Mouse (Mus musculus) bone marrow macrophage, adult 2 months (primary cell): Measurements from ENCODE around the gene Prom1.

ENCODE experiments used
- CTCF ChIP-seq: IDR thresholded peaks from 2 replicates; pipeline ENCODE4 v1.5.1; 2012; ENCODE audit warnings: low read depth, mild to moderate bottlenecking, low read length, moderate library complexity
- POLR2A ChIP-seq: IDR thresholded peaks from 2 replicates; pipeline ENCODE4 v1.6.1; 2012; ENCODE audit warnings: mild to moderate bottlenecking, low read depth, low read length, borderline replicate concordance

- TF ChIP-seq CTCF, result no peak
- TF ChIP-seq POLR2A, result no peak
These were observed 153.6 kb downstream of the Prom1 start for GRCm38 (mm10) chr5:43948111-43948743.
